ENCODE assay signal across 8 mouse cellular contexts in the genomic region with DNA sequence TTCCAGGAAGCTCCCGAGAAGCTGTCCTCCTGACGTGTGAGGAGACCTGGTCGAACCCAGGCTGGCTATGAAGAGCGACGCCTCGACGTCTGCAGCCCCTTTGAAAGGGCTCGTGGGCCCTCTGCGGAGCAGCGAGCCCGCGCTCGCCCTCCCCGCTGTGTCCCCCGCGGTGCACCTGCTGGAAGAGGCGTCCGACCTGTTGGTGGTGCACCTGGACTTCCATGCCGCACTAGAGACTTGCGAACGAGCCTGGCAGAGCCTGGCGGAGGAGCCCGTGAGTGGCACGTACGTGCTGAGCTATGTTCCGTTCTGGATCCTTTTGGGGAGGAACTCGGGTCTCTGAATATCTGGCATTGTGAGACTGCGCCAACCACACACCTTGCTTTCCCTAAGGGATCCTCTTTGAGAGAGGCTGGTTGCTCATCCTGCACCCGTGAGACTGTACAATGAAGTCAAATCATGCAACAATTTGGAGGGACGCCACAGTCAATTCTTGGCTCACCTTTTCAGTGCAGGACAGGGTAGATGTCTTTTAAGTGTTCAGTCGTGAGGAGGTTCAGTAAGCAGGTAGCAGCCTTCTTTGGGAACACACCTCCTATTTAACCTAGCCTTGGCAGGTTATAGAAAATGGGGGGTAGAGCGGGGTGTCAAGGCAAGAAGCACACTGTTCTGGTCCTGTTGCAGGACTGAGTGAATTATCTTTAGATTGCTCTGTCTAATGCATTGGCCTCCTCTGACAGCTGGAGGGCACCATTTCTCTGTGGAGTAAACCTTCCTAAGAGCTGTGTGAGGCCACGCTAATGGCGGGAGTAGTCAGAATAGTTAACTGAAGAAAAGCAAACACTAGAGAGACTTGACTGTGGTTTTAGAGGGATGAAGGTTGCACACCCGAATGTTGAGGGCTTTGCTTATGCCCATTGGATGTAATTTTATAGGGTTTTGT. TPM values are rescaled to one million over a fixed set of nuclear protein-coding genes. Genes with fewer than 3 reads are reported as not detected.
DNase-seq lines count a peak whose midpoint lies in the region; ATAC-seq and TF ChIP-seq lines count a peak whose summit lies in the region.

No protein-coding gene starts in this region.

- peaks cover 45% of the 10 kb centered on the region for H3K4me1 ChIP-seq in E14TG2a.4 (replicated peaks; ENCODE audit: low read depth, low read length)
- H3K4me1 ChIP-seq in embryonic facial prominence, embryonic 12.5 days: peaks cover 20% of the 10 kb centered on the region
- H3K4me1 ChIP-seq in heart, embryonic 15.5 days (replicated peaks): peaks cover 14% of the 10 kb centered on the region
- H3K4me1 ChIP-seq in lung, adult 2 months (ENCODE audit: control insufficient read depth, insufficient read depth, low read length): peaks cover 8% of the 10 kb centered on the region
- peaks cover 13% of the 10 kb centered on the region for H3K4me1 ChIP-seq in neural tube, embryonic 14.5 days (ENCODE audit: control insufficient read depth, insufficient read depth, low read length)

- TF ChIP-seq POLR2A in lung, adult 2 months (IDR thresholded peaks at IDR 0.05; ENCODE audit: borderline replicate concordance, extremely low read depth, low read depth, low read length): no peak

- H3K9me3 ChIP-seq in E14TG2a.4 (ENCODE audit: low read length): no peaks in the 10 kb centered on the region
- H3K9me3 ChIP-seq in embryonic facial prominence, embryonic 12.5 days: no peaks in the 10 kb centered on the region
- H3K9me3 ChIP-seq in heart, embryonic 15.5 days (replicated peaks): no peaks in the 10 kb centered on the region
- H3K9me3 ChIP-seq in neural tube, embryonic 14.5 days (ENCODE audit: control insufficient read depth, low read length): no peaks in the 10 kb centered on the region

- 0 out of 2 replicates have a peak overlapping the region, but pooled peaks have one; percentile 11 for H3K27ac ChIP-seq in embryonic facial prominence, embryonic 12.5 days
- peak overlapping the region; percentile 60 for H3K27ac ChIP-seq in heart, embryonic 15.5 days
- no peak overlapping the region for H3K27ac ChIP-seq in neural tube, embryonic 14.5 days (ENCODE audit: low read depth, low read length)

- peak; percentile 24; the same call in 1 of the 2 replicates for ATAC-seq in embryonic facial prominence, embryonic 12.5 days (ENCODE audit: insufficient number of reproducible peaks, insufficient read depth, low FRiP score, low TSS enrichment)
- ATAC-seq in heart, embryonic 15.5 days (replicated peaks; ENCODE audit: insufficient number of reproducible peaks, insufficient read depth, low FRiP score, low read depth): peak; percentile 72
- peak; percentile 68 for ATAC-seq in neural tube, embryonic 14.5 days (ENCODE audit: low read depth)

- TF ChIP-seq CTCF in E14TG2a.4 (conservative IDR thresholded peaks at IDR 0.05; ENCODE audit: low read length): peak; percentile 41; the same call in 1 of the 2 replicates
- peak; percentile 69 for TF ChIP-seq CTCF in lung, adult 2 months (IDR thresholded peaks at IDR 0.05; ENCODE audit: insufficient read depth, low read length)

- peak overlapping the region; percentile 98 for H3K4me2 ChIP-seq in embryonic facial prominence, embryonic 12.5 days (replicated peaks)
- peak overlapping the region; percentile 94 for H3K4me2 ChIP-seq in heart, embryonic 15.5 days
- H3K4me2 ChIP-seq in neural tube, embryonic 14.5 days (ENCODE audit: low read depth, low read length): peak overlapping the region; percentile 66

- peak; percentile 72 for DNase-seq in adrenal gland, postnatal 14 days
- peak; percentile 69 for DNase-seq in kidney, postnatal 14 days
- DNase-seq in lung, adult 2 months: peak; percentile 55
- DNase-seq in thymus, postnatal 14 days: peak; percentile 78

- peaks cover 16% of the 10 kb centered on the region for H3K27me3 ChIP-seq in E14TG2a.4 (ENCODE audit: insufficient read depth, low read length)
- no peaks in the 10 kb centered on the region for H3K27me3 ChIP-seq in embryonic facial prominence, embryonic 12.5 days
- no peaks in the 10 kb centered on the region for H3K27me3 ChIP-seq in heart, embryonic 15.5 days
- H3K27me3 ChIP-seq in neural tube, embryonic 14.5 days (ENCODE audit: control insufficient read depth, insufficient read depth, low read length): no peaks in the 10 kb centered on the region

- H3K9ac ChIP-seq in embryonic facial prominence, embryonic 12.5 days: peak overlapping the region; percentile 66
- H3K9ac ChIP-seq in heart, embryonic 15.5 days: peak overlapping the region; percentile 63
- H3K9ac ChIP-seq in neural tube, embryonic 14.5 days (replicated peaks; ENCODE audit: low read depth, low read length): peak overlapping the region; percentile 62

- H3K4me3 ChIP-seq in E14TG2a.4 (replicated peaks; ENCODE audit: low read length): peak overlapping the region; percentile 93
- H3K4me3 ChIP-seq in embryonic facial prominence, embryonic 12.5 days: peak overlapping the region; percentile 78
- H3K4me3 ChIP-seq in heart, embryonic 15.5 days: peak overlapping the region; percentile 69
- H3K4me3 ChIP-seq in lung, adult 2 months (replicated peaks; ENCODE audit: extremely low read depth, low read depth, low read length): peak overlapping the region; percentile 74
- H3K4me3 ChIP-seq in neural tube, embryonic 14.5 days (ENCODE audit: low read depth, low read length): peak overlapping the region; percentile 76

- peaks cover 24% of the 10 kb centered on the region for H3K36me3 ChIP-seq in E14TG2a.4 (ENCODE audit: insufficient read depth, low read length)
- H3K36me3 ChIP-seq in embryonic facial prominence, embryonic 12.5 days: peaks cover 16% of the 10 kb centered on the region; the same call in 1 of the 2 replicates
- peaks cover 14% of the 10 kb centered on the region; the same call in 1 of the 2 replicates for H3K36me3 ChIP-seq in heart, embryonic 15.5 days
- peaks cover 12% of the 10 kb centered on the region; the same call in 1 of the 2 replicates for H3K36me3 ChIP-seq in neural tube, embryonic 14.5 days (ENCODE audit: control insufficient read depth, insufficient read depth, low read length)

- 3% methylated on average over 35 of the region's 35 CpGs for WGBS in embryonic facial prominence, embryonic 12.5 days
- 2% methylated on average over 35 of the region's 35 CpGs for WGBS in heart, embryonic 15.5 days
- 2% methylated on average over 35 of the region's 35 CpGs for WGBS in lung, adult 2 months
- 4% methylated on average over 35 of the region's 35 CpGs for WGBS in neural tube, embryonic 14.5 days

RNA-seq across cellular contexts. Expression of gene Pex26, which starts 1.0 kb away (rescaled TPM):
- 11.9 and 12.7 TPM in 2 replicates for total RNA-seq in adrenal gland, postnatal 14 days (2021)
- 11.4 and 11.8 TPM in 2 replicates for polyA plus RNA-seq in embryonic facial prominence, embryonic 12.5 days (2016; fragmentation: Nextera tagmentation; extraction: Ambion mirVana)
- polyA plus RNA-seq in heart, embryonic 15.5 days (2015; fragmentation: Nextera tagmentation; extraction: Ambion mirVana): 5.6 and 7.2 TPM in 2 replicates
- 13.0 and 13.5 TPM in 2 replicates for polyA plus RNA-seq in lung, adult 2 months (2012; rRNA removed)
- polyA plus RNA-seq in neural tube, embryonic 14.5 days (2014; fragmentation: Nextera tagmentation; extraction: Ambion mirVana): 12.7 and 13.7 TPM in 2 replicates

RNA-seq across cellular contexts. Expression of gene Tuba8, which starts 26.0 kb away (rescaled TPM):
- total RNA-seq in adrenal gland, postnatal 14 days (2021): 15.9 and 17.5 TPM in 2 replicates
- 0.18 and 0.23 TPM in 2 replicates for polyA plus RNA-seq in embryonic facial prominence, embryonic 12.5 days (2016; fragmentation: Nextera tagmentation; extraction: Ambion mirVana)
- 0.58 and 1.7 TPM in 2 replicates for polyA plus RNA-seq in heart, embryonic 15.5 days (2015; fragmentation: Nextera tagmentation; extraction: Ambion mirVana)
- polyA plus RNA-seq in lung, adult 2 months (2012; rRNA removed): 3.2 and 12.0 TPM in 2 replicates
- polyA plus RNA-seq in neural tube, embryonic 14.5 days (2014; fragmentation: Nextera tagmentation; extraction: Ambion mirVana): 1.3 and 1.5 TPM in 2 replicates

RNA-seq across cellular contexts. Expression of gene Mical3, which starts 53.7 kb away (rescaled TPM):
- 56.9 and 59.6 TPM in 2 replicates for total RNA-seq in adrenal gland, postnatal 14 days (2021)
- 11.9 and 12.6 TPM in 2 replicates for polyA plus RNA-seq in embryonic facial prominence, embryonic 12.5 days (2016; fragmentation: Nextera tagmentation; extraction: Ambion mirVana)
- polyA plus RNA-seq in heart, embryonic 15.5 days (2015; fragmentation: Nextera tagmentation; extraction: Ambion mirVana): 25.0 and 26.6 TPM in 2 replicates
- polyA plus RNA-seq in lung, adult 2 months (2012; rRNA removed): 17.8 and 24.3 TPM in 2 replicates
- polyA plus RNA-seq in neural tube, embryonic 14.5 days (2014; fragmentation: Nextera tagmentation; extraction: Ambion mirVana): 47.3 and 68.8 TPM in 2 replicates
